Mouse (Mus musculus) liver (tissue): Measurements from ENCODE around the gene Acod1.

Experiments
- DNase-seq: peaks from one replicate; pipeline ENCODE4 v3.0.0-alpha.2; 2020; ENCODE audit warnings: mixed read lengths

Gene Acod1

GRCm38 (mm10) chr14:103102731-103103335 is 56.1 kb downstream of the Acod1 start:
- no peak for DNase-seq
